Mouse (Mus musculus) frontal cortex, postnatal 14 days (tissue): ENCODE measurements around the gene Sorcs1.

ENCODE experiments used
- DNase-seq, 2 experiments: peaks; one replicate each; pipeline ENCODE4 v3.0.0; 2022; ENCODE audit warnings: low spot score in 2 of 2

Sorcs1 gene

GRCm38 (mm10) chr19:50566306-50566705 is 112.1 kb downstream of the Sorcs1 start:
- DNase-seq = no peak

DNA sequence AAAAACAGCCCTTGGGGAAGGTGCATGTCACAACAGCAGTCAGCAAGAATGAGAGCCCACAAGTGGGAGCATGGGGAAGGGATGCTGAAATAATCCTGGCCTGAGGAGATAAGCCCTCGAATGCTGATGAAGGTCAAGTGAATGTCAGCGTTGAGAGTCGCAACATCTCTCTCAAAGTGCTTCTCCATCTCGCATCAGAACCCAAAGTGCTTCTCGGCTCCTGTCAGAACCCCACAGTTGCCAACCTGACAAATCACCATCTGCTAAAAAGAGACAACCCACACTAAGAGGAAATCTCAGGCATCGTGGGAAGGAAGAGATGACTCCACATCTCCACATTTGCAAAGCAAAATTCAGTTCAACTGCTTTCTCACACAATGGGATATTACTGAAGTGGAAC is 119.7 kb downstream of the Sorcs1 start:
- DNase-seq = peak; percentile 12 to 22

DNA sequence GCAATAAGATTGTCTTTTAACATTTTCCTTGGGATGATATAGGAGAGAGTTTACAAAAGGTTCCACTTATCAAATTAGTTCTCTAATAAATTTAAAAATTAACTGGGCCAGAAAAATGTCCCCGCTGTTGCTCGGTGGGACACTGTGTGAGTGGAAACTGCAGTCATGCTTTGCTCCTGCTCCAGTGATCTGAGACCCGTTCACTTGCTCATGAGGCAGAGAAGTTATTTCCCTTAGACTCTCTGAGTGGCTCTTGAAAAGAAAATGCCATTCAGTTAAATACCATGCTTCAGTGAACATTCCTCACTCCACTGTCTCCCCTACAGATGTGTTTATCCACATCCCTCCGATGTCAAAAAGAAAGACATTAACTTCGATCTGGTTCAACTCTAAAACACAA is 144.4 kb downstream of the Sorcs1 start:
- DNase-seq = no peak

- no peak for DNase-seq
These were observed 150.6 kb downstream of the Sorcs1 start for GRCm38 (mm10) chr19:50527835-50528234.

DNA sequence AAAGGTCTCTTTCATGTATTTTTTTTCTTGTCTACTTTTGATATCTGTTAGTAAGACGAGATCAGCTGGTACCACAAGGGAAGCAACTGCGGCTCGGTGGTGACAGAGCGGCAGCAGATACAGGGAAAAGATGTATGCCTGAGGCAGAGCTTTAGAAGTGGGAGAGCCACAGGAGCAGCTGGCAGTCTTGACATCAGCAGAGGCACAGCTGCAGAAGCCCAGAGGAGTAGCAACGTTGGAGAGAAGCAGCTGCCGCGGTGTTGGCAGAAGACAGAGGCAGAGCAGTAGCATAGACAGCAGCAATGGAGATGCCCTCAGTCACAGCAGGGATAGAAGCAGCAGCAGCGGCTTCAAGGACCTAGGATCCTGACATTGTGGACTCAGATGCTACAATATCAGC is 152.4 kb downstream of the Sorcs1 start:
- no peak for DNase-seq

DNA sequence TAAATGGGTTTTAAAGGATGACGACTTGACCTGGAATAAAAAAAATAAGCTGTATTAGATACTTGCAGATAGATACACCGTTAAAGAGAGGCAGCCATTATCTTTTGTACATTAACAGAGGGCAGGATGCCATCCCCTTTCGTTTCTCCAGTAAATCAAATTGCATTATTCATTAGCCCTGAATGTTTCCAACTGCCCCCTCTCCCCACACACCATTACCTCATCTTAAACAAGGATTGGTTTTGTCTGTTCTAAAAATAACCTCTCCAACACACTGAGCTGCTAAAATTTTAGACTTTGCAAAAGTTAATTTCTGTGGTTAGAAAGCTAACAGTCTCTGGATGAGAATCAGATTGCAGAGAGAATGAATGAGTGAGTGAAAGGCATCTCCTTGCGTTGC is 156.5 kb downstream of the Sorcs1 start:
- no peak for DNase-seq

DNA sequence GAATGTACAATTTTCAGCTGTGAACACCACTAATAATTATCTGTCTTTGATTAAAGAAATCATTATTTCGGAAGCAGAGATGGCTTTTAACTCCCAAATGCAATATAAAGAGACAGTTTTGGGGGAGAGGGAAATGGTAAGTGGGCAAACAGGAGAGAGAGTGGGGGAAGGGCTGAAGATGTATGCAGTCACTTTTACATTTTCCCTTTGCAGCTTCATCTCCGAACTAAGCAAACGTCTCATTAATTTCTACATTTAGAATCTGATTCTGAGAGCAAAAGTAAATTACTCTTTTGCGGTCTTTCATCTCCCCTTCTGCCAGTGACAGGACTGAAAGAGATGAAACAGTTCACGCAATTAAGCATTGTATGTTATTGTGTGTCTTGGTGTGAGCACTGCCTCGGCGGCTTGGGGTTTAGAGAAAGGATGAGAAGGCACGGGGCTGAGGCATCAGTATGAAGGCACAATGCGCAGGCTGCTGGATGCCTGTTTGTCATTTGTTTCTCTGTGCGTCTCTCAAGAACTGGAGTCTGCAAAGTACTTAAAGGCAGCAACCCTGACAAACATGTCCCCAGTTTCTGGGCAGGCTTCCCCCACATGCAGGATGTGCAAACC is 163.3 kb downstream of the Sorcs1 start:
- DNase-seq = no peak

DNA sequence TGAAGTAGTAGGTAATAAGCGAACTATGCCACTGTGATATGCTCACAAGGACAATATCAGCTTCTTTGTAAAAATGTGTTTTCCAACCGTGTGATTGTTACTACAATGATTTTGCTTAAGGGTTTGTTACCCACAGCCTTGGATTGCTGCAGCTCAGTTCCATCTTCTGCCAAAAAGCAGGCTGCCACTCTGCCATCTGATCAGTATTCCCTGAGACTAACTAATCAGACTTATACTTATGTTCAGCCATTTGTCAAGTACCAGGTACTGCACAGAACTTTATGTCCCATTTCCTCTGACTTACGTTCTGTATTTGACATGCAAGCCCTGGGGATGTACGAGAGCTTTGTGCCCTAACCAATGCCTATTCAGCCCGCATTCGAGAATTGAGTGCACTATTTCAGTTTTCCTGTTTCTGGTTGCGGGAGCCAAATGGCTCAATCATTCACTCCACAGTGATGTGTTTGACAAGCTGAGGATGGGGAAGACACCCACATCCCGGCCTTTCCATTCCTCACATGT is 164.1 kb downstream of the Sorcs1 start:
- DNase-seq = no peak

- DNase-seq = no peak
These were observed 175.6 kb downstream of the Sorcs1 start for GRCm38 (mm10) chr19:50502816-50503215.

DNA sequence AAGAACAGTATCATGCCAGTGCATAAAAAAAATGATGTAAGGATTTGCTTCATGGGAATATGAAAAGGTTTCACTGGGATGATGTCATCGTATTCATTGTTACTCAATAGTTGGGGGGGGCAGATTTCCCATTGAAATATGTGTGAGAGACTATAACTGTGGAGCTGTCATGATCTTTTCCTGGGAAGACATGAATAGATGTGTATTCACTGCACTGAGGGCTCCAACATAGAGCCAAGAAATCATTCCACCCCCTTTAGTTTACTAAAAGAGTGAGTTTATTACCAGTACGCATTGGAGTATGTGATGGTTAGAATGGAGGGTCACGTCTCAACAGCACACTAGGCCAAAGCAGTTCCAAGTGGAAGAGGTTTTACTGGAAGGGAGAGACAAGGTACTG is 187.3 kb downstream of the Sorcs1 start:
- DNase-seq = no peak

- no peak for DNase-seq
These were observed 187.7 kb downstream of the Sorcs1 start for GRCm38 (mm10) chr19:50490721-50491120.

- DNase-seq = no peak
These were observed 188.7 kb downstream of the Sorcs1 start for GRCm38 (mm10) chr19:50489786-50490185.

DNA sequence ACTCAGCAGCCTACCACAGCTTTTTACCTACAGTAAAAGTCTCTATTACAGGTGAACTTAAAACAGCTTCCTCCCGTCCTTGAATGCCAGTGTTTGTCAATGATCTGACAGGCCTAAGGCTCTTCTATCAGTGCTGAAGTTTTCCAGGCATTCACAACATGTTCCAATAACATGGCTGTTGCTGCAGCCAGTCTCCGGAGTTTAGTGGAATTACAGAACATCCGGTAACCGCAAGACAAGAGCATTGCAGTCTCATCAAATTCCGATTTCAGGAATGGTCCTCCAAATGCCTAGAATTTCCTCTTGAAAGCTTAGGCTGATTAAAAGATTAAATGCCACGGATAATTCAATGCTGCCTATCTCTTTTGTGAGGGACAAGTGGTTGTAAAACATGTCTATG is 190.0 kb downstream of the Sorcs1 start:
- no peak for DNase-seq

DNA sequence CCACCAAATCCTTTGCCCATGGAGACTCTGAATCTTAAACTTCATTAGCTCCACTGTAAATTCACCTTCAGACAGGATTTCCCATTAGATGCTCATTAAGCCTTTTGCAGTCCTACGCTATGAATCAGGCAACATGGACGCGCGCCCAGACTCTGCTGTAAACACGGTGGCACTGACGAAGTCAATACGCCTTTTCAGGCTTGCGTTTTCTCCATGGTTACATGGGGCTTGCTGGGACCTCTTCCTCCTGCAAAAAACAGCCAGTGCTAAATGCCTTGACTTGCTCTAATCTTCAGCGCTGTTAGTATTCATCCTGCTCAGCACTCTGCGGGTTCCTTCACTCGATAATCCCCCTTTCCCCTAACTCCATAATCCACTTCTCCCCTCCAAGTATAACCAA is 190.7 kb downstream of the Sorcs1 start:
- DNase-seq = peak; percentile 24 to 35

- no peak for DNase-seq
These were observed 192.1 kb downstream of the Sorcs1 start for GRCm38 (mm10) chr19:50486345-50486744.

GRCm38 (mm10) chr19:50476774-50477173 is 201.7 kb downstream of the Sorcs1 start:
- no peak for DNase-seq

- DNase-seq = no peak
These were observed 209.9 kb downstream of the Sorcs1 start for GRCm38 (mm10) chr19:50468592-50468991.

DNA sequence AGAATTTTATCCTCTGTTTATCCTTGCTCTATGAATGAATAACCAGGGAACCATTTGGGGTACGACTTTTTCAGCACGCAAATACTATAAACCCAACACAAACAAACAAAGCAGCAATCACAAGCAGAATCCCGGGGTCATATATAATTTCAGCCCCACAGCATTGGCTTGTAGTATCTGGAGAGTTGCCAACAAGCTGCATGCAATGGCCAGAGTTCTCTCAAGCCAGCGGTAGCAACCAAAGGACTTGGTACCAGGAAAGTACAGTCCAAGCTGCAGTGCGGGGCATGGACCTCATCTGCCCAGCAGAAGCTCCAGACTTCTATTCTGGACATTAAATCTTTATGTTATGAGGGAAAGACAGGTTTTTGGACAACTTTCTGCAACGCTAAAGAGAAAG is 213.6 kb downstream of the Sorcs1 start:
- DNase-seq = no peak

GRCm38 (mm10) chr19:50458581-50458980 is 219.9 kb downstream of the Sorcs1 start:
- no peak for DNase-seq

DNA sequence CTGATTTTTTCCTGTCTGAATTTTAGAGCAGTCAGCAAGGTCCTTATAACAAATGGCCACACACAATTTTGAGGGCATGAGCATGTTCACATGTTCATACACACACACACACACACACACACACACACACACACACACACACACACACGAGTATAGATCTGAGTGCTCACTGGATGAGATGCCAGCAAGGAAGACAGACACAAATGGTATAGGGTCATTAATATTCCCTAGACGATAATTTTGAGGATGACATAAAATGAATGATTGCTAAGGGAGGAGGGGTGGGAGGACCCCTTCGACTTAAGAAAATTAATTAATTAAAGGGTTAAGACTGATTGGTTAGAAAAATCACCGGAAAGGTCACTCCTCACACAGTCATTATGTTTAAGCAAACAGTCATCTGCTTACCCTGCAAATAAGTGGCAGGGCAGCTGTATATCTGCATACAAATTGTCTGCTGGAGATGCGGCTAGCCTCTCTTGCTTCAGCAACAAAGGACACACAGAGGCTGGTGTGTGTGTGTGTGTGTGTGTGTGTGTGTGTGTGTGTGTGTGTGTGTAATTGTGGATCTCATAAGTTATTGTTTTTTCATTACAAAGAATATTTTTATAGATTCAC is 221.1 kb downstream of the Sorcs1 start:
- no peak for DNase-seq

- no peak for DNase-seq
These were observed 237.3 kb downstream of the Sorcs1 start for GRCm38 (mm10) chr19:50441099-50441498.

GRCm38 (mm10) chr19:50440246-50440910 is 238.1 kb downstream of the Sorcs1 start:
- DNase-seq = no peak

- no peak for DNase-seq
These were observed 239.0 kb downstream of the Sorcs1 start for GRCm38 (mm10) chr19:50439464-50439881.
